Mouse (Mus musculus) liver, adult 2 months (tissue): ENCODE measurements around the gene Ptges2.

Experiments
- CTCF ChIP-seq: fragments of 200-500 bp; IDR thresholded peaks from 2 replicates; pipeline ENCODE4 v1.5.1; 2011; ENCODE audit warnings: low read depth, low read length, control low read depth
- POLR2A ChIP-seq: fragments of 200-500 bp; IDR thresholded peaks from 2 replicates; pipeline ENCODE4 v1.6.1; 2011; ENCODE audit warnings: low read length, control low read depth; ENCODE audit not compliant: insufficient read depth; ENCODE audit errors: extremely low read depth

DNA sequence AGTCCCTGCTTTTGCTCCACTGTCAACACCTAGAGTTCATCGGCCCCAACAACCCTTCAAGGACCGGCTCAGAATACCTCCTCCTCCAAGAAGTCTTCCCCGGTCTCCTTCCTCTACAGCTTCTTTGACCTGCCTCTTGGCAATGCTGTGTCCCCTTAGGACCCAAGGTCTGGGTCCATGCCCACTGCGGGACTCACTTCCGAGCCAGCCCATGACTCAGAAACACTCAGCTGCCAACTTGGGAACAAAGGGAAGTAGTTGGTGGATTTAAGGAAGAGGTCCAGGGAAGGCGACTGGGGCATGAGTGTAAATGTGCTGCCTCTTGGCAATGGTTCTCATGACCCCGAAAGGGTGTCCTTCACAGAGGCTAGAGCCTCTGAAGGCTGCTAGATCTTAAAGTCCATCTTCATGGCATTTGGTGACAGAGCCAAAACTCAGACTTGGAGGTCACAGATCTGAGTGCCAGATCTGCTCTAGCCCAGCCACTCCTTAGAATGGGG, 15.6 kb upstream of the Ptges2 start:
- TF ChIP-seq CTCF (no peak), POLR2A (no peak)
